Mouse (Mus musculus) ovary, postnatal 10 days (tissue): ENCODE measurements around the gene Zmat3.

Experiments
- DNase-seq: peaks from one replicate; pipeline ENCODE4 v3.0.0; 2022; ENCODE audit warnings: low spot score

Gene Zmat3

GRCm38 (mm10) chr3:32371957-32372356 lies 6.1 kb upstream of the Zmat3 start:
- DNase-seq = no peak

- no peak for DNase-seq
These were observed 1.7 kb upstream of the Zmat3 start for GRCm38 (mm10) chr3:32367516-32367915.

GRCm38 (mm10) chr3:32366246-32366734 lies 476 bp upstream of the Zmat3 start:
- no peak for DNase-seq

- DNase-seq = no peak
These were observed 821 bp downstream of the Zmat3 start for GRCm38 (mm10) chr3:32364841-32365545.

- no peak for DNase-seq
These were observed 1.6 kb downstream of the Zmat3 start for GRCm38 (mm10) chr3:32364195-32364594.

- DNase-seq = no peak
These were observed 4.6 kb downstream of the Zmat3 start for GRCm38 (mm10) chr3:32361221-32361620.

- no peak for DNase-seq
These were observed 17.9 kb downstream of the Zmat3 start for GRCm38 (mm10) chr3:32347881-32348280.

GRCm38 (mm10) chr3:32345249-32345648 lies 20.6 kb downstream of the Zmat3 start:
- DNase-seq = no peak

GRCm38 (mm10) chr3:32344825-32345224 lies 21.0 kb downstream of the Zmat3 start:
- no peak for DNase-seq

- no peak for DNase-seq
These were observed 22.4 kb downstream of the Zmat3 start for GRCm38 (mm10) chr3:32343371-32343770.

- no peak for DNase-seq
These were observed 24.4 kb downstream of the Zmat3 start for GRCm38 (mm10) chr3:32341434-32341833.

GRCm38 (mm10) chr3:32338231-32338630 lies 27.6 kb downstream of the Zmat3 start:
- no peak for DNase-seq

GRCm38 (mm10) chr3:32337770-32338169 lies 28.0 kb downstream of the Zmat3 start:
- no peak for DNase-seq

GRCm38 (mm10) chr3:32334901-32335300 lies 30.9 kb downstream of the Zmat3 start:
- DNase-seq = no peak

- DNase-seq = peak; percentile 22
These were observed 32.2 kb downstream of the Zmat3 start for GRCm38 (mm10) chr3:32333456-32334086.

- no peak for DNase-seq
These were observed 47.9 kb downstream of the Zmat3 start for GRCm38 (mm10) chr3:32317901-32318416.

- DNase-seq = no peak
These were observed 48.5 kb downstream of the Zmat3 start for GRCm38 (mm10) chr3:32317165-32317900.

- no peak for DNase-seq
These were observed 51.1 kb downstream of the Zmat3 start for GRCm38 (mm10) chr3:32314746-32315145.

GRCm38 (mm10) chr3:32304171-32304570 lies 61.6 kb downstream of the Zmat3 start:
- DNase-seq = no peak

GRCm38 (mm10) chr3:32292001-32292400 lies 73.8 kb downstream of the Zmat3 start:
- no peak for DNase-seq
